29 mouse cellular contexts compared by ENCODE assay signal in genomic region chr5:62145178-62145577, GRCm38 (mm10).
DNase-seq lines count a peak whose midpoint lies in the region; ATAC-seq and TF ChIP-seq lines count a peak whose summit lies in the region.
"Had no signal": no experiment of that assay in that cellular context is flagged by ENCODE, and none has a peak within 500 bp of the region (broad histone marks: within the 10 kb centered on the region; RNA-seq: fewer than 3 reads in every experiment).

No protein-coding gene starts in this region.

- H3K4me1 ChIP-seq in forebrain, embryonic 13.5 days = no peaks in the 10 kb centered on the region
- H3K4me1 ChIP-seq in forebrain, embryonic 16.5 days (replicated peaks; ENCODE audit: control insufficient read depth, insufficient read depth, low read length) = no peaks in the 10 kb centered on the region
- H3K4me1 ChIP-seq in hindbrain, embryonic 11.5 days (replicated peaks; ENCODE audit: control insufficient read depth, insufficient read depth, low read length) = no peaks in the 10 kb centered on the region
- no peaks in the 10 kb centered on the region for H3K4me1 ChIP-seq in hindbrain, embryonic 16.5 days (ENCODE audit: control insufficient read depth, insufficient read depth, low read depth, low read length)
- H3K4me1 ChIP-seq in hindbrain, embryonic 14.5 days (replicated peaks; ENCODE audit: control insufficient read depth, insufficient read depth, low read length) = no peaks in the 10 kb centered on the region
- no peaks in the 10 kb centered on the region for H3K4me1 ChIP-seq in hindbrain, postnatal 0 days (ENCODE audit: insufficient read depth, low read length)
- H3K4me1 ChIP-seq in midbrain, postnatal 0 days (ENCODE audit: insufficient read depth, low read length) = no peaks in the 10 kb centered on the region
- no peaks in the 10 kb centered on the region for H3K4me1 ChIP-seq in midbrain, embryonic 16.5 days (ENCODE audit: control insufficient read depth, insufficient read depth, low read length)
- H3K4me1 ChIP-seq: embryonic facial prominence, embryonic 13.5 days; embryonic facial prominence, embryonic 15.5 days; forebrain, embryonic 10.5 days; forebrain, embryonic 15.5 days had no signal

- H3K9me3 ChIP-seq in forebrain, embryonic 13.5 days (replicated peaks) = no peaks in the 10 kb centered on the region
- no peaks in the 10 kb centered on the region for H3K9me3 ChIP-seq in forebrain, embryonic 16.5 days (ENCODE audit: control insufficient read depth, low read length)
- no peaks in the 10 kb centered on the region for H3K9me3 ChIP-seq in hindbrain, embryonic 11.5 days (ENCODE audit: control insufficient read depth, low read length)
- no peaks in the 10 kb centered on the region for H3K9me3 ChIP-seq in hindbrain, embryonic 16.5 days (ENCODE audit: control insufficient read depth, low read length)
- no peaks in the 10 kb centered on the region for H3K9me3 ChIP-seq in hindbrain, embryonic 14.5 days (ENCODE audit: control insufficient read depth, low read length)
- H3K9me3 ChIP-seq in hindbrain, postnatal 0 days (ENCODE audit: low read length) = no peaks in the 10 kb centered on the region
- no peaks in the 10 kb centered on the region for H3K9me3 ChIP-seq in midbrain, postnatal 0 days (ENCODE audit: low read length)
- no peaks in the 10 kb centered on the region for H3K9me3 ChIP-seq in midbrain, embryonic 16.5 days (replicated peaks; ENCODE audit: control insufficient read depth, low read length, poor library complexity, severe bottlenecking)
- H3K9me3 ChIP-seq: embryonic facial prominence, embryonic 13.5 days; embryonic facial prominence, embryonic 15.5 days; forebrain, embryonic 10.5 days; forebrain, embryonic 15.5 days had no signal

- TF ChIP-seq CTCF in hindbrain, postnatal 0 days (IDR thresholded peaks at IDR 0.05; ENCODE audit: low read depth) = no peak
- TF ChIP-seq CTCF in midbrain, postnatal 0 days (IDR thresholded peaks at IDR 0.05) = no peak

- no peak overlapping the region for H3K9ac ChIP-seq in forebrain, embryonic 13.5 days
- no peak overlapping the region for H3K9ac ChIP-seq in forebrain, embryonic 16.5 days (replicated peaks; ENCODE audit: low read depth, low read length)
- H3K9ac ChIP-seq in hindbrain, embryonic 11.5 days (ENCODE audit: low read depth, low read length) = no peak overlapping the region
- H3K9ac ChIP-seq in hindbrain, embryonic 16.5 days (ENCODE audit: low read depth, low read length) = no peak overlapping the region
- H3K9ac ChIP-seq in hindbrain, embryonic 14.5 days = no peak overlapping the region
- H3K9ac ChIP-seq in hindbrain, postnatal 0 days (replicated peaks; ENCODE audit: low read length) = no peak overlapping the region
- no peak overlapping the region for H3K9ac ChIP-seq in midbrain, postnatal 0 days (replicated peaks; ENCODE audit: low read length, poor library complexity, severe bottlenecking)
- H3K9ac ChIP-seq in midbrain, embryonic 16.5 days (ENCODE audit: low read depth, low read length) = no peak overlapping the region
- H3K9ac ChIP-seq: embryonic facial prominence, embryonic 13.5 days; embryonic facial prominence, embryonic 15.5 days; forebrain, embryonic 15.5 days had no signal

- no peak overlapping the region for H3K4me3 ChIP-seq in forebrain, embryonic 13.5 days
- no peak overlapping the region for H3K4me3 ChIP-seq in forebrain, embryonic 16.5 days (replicated peaks; ENCODE audit: low read length)
- no peak overlapping the region for H3K4me3 ChIP-seq in hindbrain, embryonic 11.5 days (ENCODE audit: low read depth, low read length)
- H3K4me3 ChIP-seq in hindbrain, embryonic 16.5 days (ENCODE audit: low read length) = no peak overlapping the region
- no peak overlapping the region for H3K4me3 ChIP-seq in hindbrain, embryonic 14.5 days (replicated peaks; ENCODE audit: low read length)
- H3K4me3 ChIP-seq in hindbrain, postnatal 0 days (ENCODE audit: low read length) = no peak overlapping the region
- H3K4me3 ChIP-seq in midbrain, postnatal 0 days (ENCODE audit: low read depth, low read length) = no peak overlapping the region
- H3K4me3 ChIP-seq in midbrain, embryonic 16.5 days (ENCODE audit: low read depth, low read length) = no peak overlapping the region
- H3K4me3 ChIP-seq: embryonic facial prominence, embryonic 13.5 days; embryonic facial prominence, embryonic 15.5 days; erythroblast, embryonic 14.5 days; forebrain, embryonic 10.5 days; forebrain, embryonic 15.5 days had no signal

- no peak overlapping the region for H3K27ac ChIP-seq in forebrain, embryonic 13.5 days
- no peak overlapping the region for H3K27ac ChIP-seq in forebrain, embryonic 16.5 days (ENCODE audit: low read length)
- H3K27ac ChIP-seq in hindbrain, embryonic 11.5 days (ENCODE audit: low read depth, low read length) = no peak overlapping the region
- no peak overlapping the region for H3K27ac ChIP-seq in hindbrain, embryonic 16.5 days (ENCODE audit: low read depth, low read length)
- H3K27ac ChIP-seq in hindbrain, embryonic 14.5 days = no peak overlapping the region
- no peak overlapping the region for H3K27ac ChIP-seq in hindbrain, postnatal 0 days
- no peak overlapping the region for H3K27ac ChIP-seq in midbrain, postnatal 0 days (ENCODE audit: low read depth, low read length)
- H3K27ac ChIP-seq in midbrain, embryonic 16.5 days (ENCODE audit: low read length) = no peak overlapping the region
- H3K27ac ChIP-seq: embryonic facial prominence, embryonic 13.5 days; embryonic facial prominence, embryonic 15.5 days; forebrain, embryonic 10.5 days; forebrain, embryonic 15.5 days had no signal

- DNase-seq in hindbrain, embryonic 11.5 days (ENCODE audit: low spot score) = no peak
- DNase-seq in hindbrain, embryonic 14.5 days (ENCODE audit: low spot score) = no peak
- no peak for DNase-seq in hindbrain, postnatal 0 days (ENCODE audit: low spot score)
- DNase-seq in midbrain, postnatal 0 days (ENCODE audit: low spot score) = peak; percentile 14
- DNase-seq: adrenal gland, adult 8-10 months; adrenal gland, postnatal 14 days; adrenal gland, postnatal 36 days; B cell, adult 2 months; cerebellum, adult 11 months; cerebellum, adult 18-20 months; cerebellum, adult 8-10 months; cerebellum, adult 9-11 months; cerebellum, postnatal 14 days; cerebellum, postnatal 36 days; embryo, embryonic 11 days had no signal

- H3K36me3 ChIP-seq in forebrain, embryonic 13.5 days (ENCODE audit: poor library complexity, severe bottlenecking) = no peaks in the 10 kb centered on the region
- H3K36me3 ChIP-seq in forebrain, embryonic 16.5 days (ENCODE audit: control insufficient read depth, insufficient read depth) = no peaks in the 10 kb centered on the region
- H3K36me3 ChIP-seq in hindbrain, embryonic 11.5 days (ENCODE audit: control insufficient read depth, insufficient read depth, low read length) = no peaks in the 10 kb centered on the region
- no peaks in the 10 kb centered on the region for H3K36me3 ChIP-seq in hindbrain, embryonic 16.5 days (ENCODE audit: control insufficient read depth, insufficient read depth, low read length)
- no peaks in the 10 kb centered on the region for H3K36me3 ChIP-seq in hindbrain, embryonic 14.5 days (replicated peaks; ENCODE audit: control insufficient read depth, insufficient read depth)
- no peaks in the 10 kb centered on the region for H3K36me3 ChIP-seq in hindbrain, postnatal 0 days (ENCODE audit: insufficient read depth, low read length)
- no peaks in the 10 kb centered on the region for H3K36me3 ChIP-seq in midbrain, postnatal 0 days (ENCODE audit: insufficient read depth, low read length)
- no peaks in the 10 kb centered on the region for H3K36me3 ChIP-seq in midbrain, embryonic 16.5 days (ENCODE audit: control insufficient read depth, insufficient read depth, low read length)
- H3K36me3 ChIP-seq: embryonic facial prominence, embryonic 13.5 days; embryonic facial prominence, embryonic 15.5 days; forebrain, embryonic 10.5 days; forebrain, embryonic 15.5 days; G1E had no signal

- no peak overlapping the region for H3K4me2 ChIP-seq in forebrain, embryonic 13.5 days
- H3K4me2 ChIP-seq in forebrain, embryonic 16.5 days (ENCODE audit: low read length) = no peak overlapping the region
- H3K4me2 ChIP-seq in hindbrain, embryonic 11.5 days (replicated peaks; ENCODE audit: low read depth, low read length) = no peak overlapping the region
- no peak overlapping the region for H3K4me2 ChIP-seq in hindbrain, embryonic 16.5 days (ENCODE audit: low read length)
- no peak overlapping the region for H3K4me2 ChIP-seq in hindbrain, embryonic 14.5 days (replicated peaks)
- H3K4me2 ChIP-seq in hindbrain, postnatal 0 days (ENCODE audit: low read depth, low read length) = no peak overlapping the region
- no peak overlapping the region for H3K4me2 ChIP-seq in midbrain, postnatal 0 days (ENCODE audit: low read depth, low read length, poor library complexity, severe bottlenecking)
- H3K4me2 ChIP-seq in midbrain, embryonic 16.5 days (ENCODE audit: low read length) = no peak overlapping the region
- H3K4me2 ChIP-seq: embryonic facial prominence, embryonic 13.5 days; embryonic facial prominence, embryonic 15.5 days; forebrain, embryonic 15.5 days had no signal

- ATAC-seq in forebrain, embryonic 13.5 days = 0 out of 2 replicates have a peak, but pooled peaks have one; percentile 21
- no peak for ATAC-seq in forebrain, embryonic 16.5 days
- peak; percentile 63 for ATAC-seq in hindbrain, embryonic 11.5 days (ENCODE audit: low FRiP score)
- no peak for ATAC-seq in hindbrain, embryonic 16.5 days
- ATAC-seq in hindbrain, embryonic 14.5 days (ENCODE audit: low FRiP score) = peak; percentile 59; the same call in 1 of the 2 replicates
- ATAC-seq in hindbrain, postnatal 0 days = no peak
- no peak for ATAC-seq in midbrain, postnatal 0 days (ENCODE audit: low FRiP score)
- no peak for ATAC-seq in midbrain, embryonic 16.5 days
- ATAC-seq: activated CD4-positive, CD25-positive, alpha-beta regulatory T cell, adult 4 months; CD4-positive, CD25-positive, alpha-beta regulatory T cell, adult 4 months; forebrain, embryonic 15.5 days; Patski had no signal

- H3K27me3 ChIP-seq in forebrain, embryonic 13.5 days = no peaks in the 10 kb centered on the region
- H3K27me3 ChIP-seq in forebrain, embryonic 16.5 days (replicated peaks; ENCODE audit: control insufficient read depth, insufficient read depth, low read length) = no peaks in the 10 kb centered on the region
- H3K27me3 ChIP-seq in hindbrain, embryonic 11.5 days (ENCODE audit: control insufficient read depth, insufficient read depth, low read length) = no peaks in the 10 kb centered on the region
- H3K27me3 ChIP-seq in hindbrain, embryonic 16.5 days (replicated peaks; ENCODE audit: control insufficient read depth, insufficient read depth, low read length) = no peaks in the 10 kb centered on the region
- no peaks in the 10 kb centered on the region for H3K27me3 ChIP-seq in hindbrain, embryonic 14.5 days (ENCODE audit: control insufficient read depth, insufficient read depth, low read length)
- H3K27me3 ChIP-seq in hindbrain, postnatal 0 days (ENCODE audit: insufficient read depth, low read length) = no peaks in the 10 kb centered on the region
- H3K27me3 ChIP-seq in midbrain, postnatal 0 days (ENCODE audit: insufficient read depth, low read length) = no peaks in the 10 kb centered on the region
- no peaks in the 10 kb centered on the region for H3K27me3 ChIP-seq in midbrain, embryonic 16.5 days (ENCODE audit: control insufficient read depth, insufficient read depth, low read depth, low read length)
- H3K27me3 ChIP-seq: CH12.LX; embryonic facial prominence, embryonic 13.5 days; embryonic facial prominence, embryonic 15.5 days; forebrain, embryonic 15.5 days; Patski had no signal

Comparison
In these comparisons a context has a peak if more than half of its experiments do, and no peak if none do; other contexts are left out.
1. ATAC-seq: peak in forebrain, embryonic 13.5 days (single experiment), hindbrain, embryonic 11.5 days (single experiment) and hindbrain, embryonic 14.5 days (single experiment); none in forebrain, embryonic 16.5 days (single experiment), hindbrain, embryonic 16.5 days (single experiment), hindbrain, postnatal 0 days (single experiment), midbrain, postnatal 0 days (single experiment) and midbrain, embryonic 16.5 days (single experiment).